Mouse (Mus musculus): ENCODE data around the gene Cpne2.

GRCm38 (mm10) chr8:94574159-94574907, 41.5 kb downstream of the Cpne2 start:
- TF ChIP-seq POLR2A (IDR thresholded peaks at IDR 0.05; ENCODE audit: low read depth, low read length) (no peak), E2F4 (IDR thresholded peaks at IDR 0.05; ENCODE audit: insufficient replicate concordance, low read depth, low read length) (no peak), EP300 (IDR thresholded peaks at IDR 0.05; ENCODE audit: low read length) (no peak), ZMIZ1 (IDR thresholded peaks at IDR 0.05; ENCODE audit: low read depth, low read length) (no peak), MXI1 (IDR thresholded peaks at IDR 0.05; ENCODE audit: low read depth, low read length) (no peak), IRF4 (IDR thresholded peaks at IDR 0.05; ENCODE audit: low read depth, low read length) (no peak), CHD2 (IDR thresholded peaks at IDR 0.05; ENCODE audit: low read length) (no peak), USF1 (IDR thresholded peaks at IDR 0.05; ENCODE audit: low read depth, low read length) (no peak), ETS1 (conservative IDR thresholded peaks at IDR 0.05; ENCODE audit: low read depth, low read length) (no peak)
